8 mouse cellular contexts compared by ENCODE assay signal in genomic region chr11:98710416-98711045, GRCm38 (mm10). TPM values are rescaled to one million over a fixed set of nuclear protein-coding genes. Genes with fewer than 3 reads are reported as not detected.
DNase-seq lines count a peak whose midpoint lies in the region; ATAC-seq and TF ChIP-seq lines count a peak whose summit lies in the region.

No protein-coding gene starts in this region.

- H3K27me3 ChIP-seq in forebrain, embryonic 10.5 days (ENCODE audit: poor library complexity, severe bottlenecking) = no peaks in the 10 kb centered on the region
- no peaks in the 10 kb centered on the region for H3K27me3 ChIP-seq in heart, embryonic 16.5 days (ENCODE audit: control insufficient read depth, insufficient read depth, low read length)

- no peak for TF ChIP-seq POLR2A in lung, adult 2 months (IDR thresholded peaks at IDR 0.05; ENCODE audit: borderline replicate concordance, extremely low read depth, low read depth, low read length)

- H3K4me1 ChIP-seq in brown adipose tissue, adult 24 weeks (ENCODE audit: control insufficient read depth, insufficient read depth, insufficient read length, low read length) = peaks cover 18% of the 10 kb centered on the region
- no peaks in the 10 kb centered on the region for H3K4me1 ChIP-seq in forebrain, embryonic 10.5 days
- peaks cover 37% of the 10 kb centered on the region for H3K4me1 ChIP-seq in heart, embryonic 16.5 days (ENCODE audit: control insufficient read depth, insufficient read depth, low read length)
- peaks cover 29% of the 10 kb centered on the region for H3K4me1 ChIP-seq in lung, adult 2 months (ENCODE audit: control insufficient read depth, insufficient read depth, low read length)

- H3K9ac ChIP-seq in heart, embryonic 16.5 days (ENCODE audit: low read length) = no peak overlapping the region

- peak; percentile 28; the same call in 1 of the 2 replicates for ATAC-seq in heart, embryonic 16.5 days (replicated peaks; ENCODE audit: extremely low read depth, insufficient read depth, low FRiP score)

- H3K4me3 ChIP-seq in brown adipose tissue, adult 24 weeks (ENCODE audit: insufficient read depth, low read depth, low read length) = no peak overlapping the region; the same call in 1 of the 2 replicates
- no peak overlapping the region for H3K4me3 ChIP-seq in forebrain, embryonic 10.5 days
- no peak overlapping the region for H3K4me3 ChIP-seq in heart, embryonic 16.5 days (ENCODE audit: low read length)
- H3K4me3 ChIP-seq in lung, adult 2 months (replicated peaks; ENCODE audit: extremely low read depth, low read depth, low read length) = no peak overlapping the region

- H3K4me2 ChIP-seq in heart, embryonic 16.5 days (ENCODE audit: low read depth, low read length) = no peak overlapping the region

- DNase-seq in ES-CJ7 (ENCODE audit: low read depth, low spot score) = peak; percentile 92
- DNase-seq in forebrain, embryonic 10.5 days (ENCODE audit: extremely low spot score, low spot score) = peak; percentile 83
- DNase-seq in layer of hippocampus, adult 11-12 months (ENCODE audit: low spot score) = peak; percentile 81
- peak; percentile 87 for DNase-seq in lung, adult 2 months
- peak; percentile 83 for DNase-seq in ovary, postnatal 36 days (ENCODE audit: low spot score)
- DNase-seq in thymus, postnatal 4 days = peak; percentile 88

- H3K36me3 ChIP-seq in forebrain, embryonic 10.5 days (replicated peaks) = peaks cover 96% of the 10 kb centered on the region
- H3K36me3 ChIP-seq in heart, embryonic 16.5 days (ENCODE audit: control insufficient read depth, insufficient read depth) = peaks cover 28% of the 10 kb centered on the region

- peak; percentile 96 for TF ChIP-seq CTCF in lung, adult 2 months (IDR thresholded peaks at IDR 0.05; ENCODE audit: insufficient read depth, low read length)

- 60% methylated on average over 12 of the region's 12 CpGs for whole genome bisulfite sequencing in forebrain, embryonic 10.5 days
- WGBS in heart, embryonic 16.5 days = 40% methylated on average over 12 of the region's 12 CpGs
- WGBS in lung, adult 2 months = 29% methylated on average over 12 of the region's 12 CpGs

- H3K9me3 ChIP-seq in forebrain, embryonic 10.5 days = no peaks in the 10 kb centered on the region
- no peaks in the 10 kb centered on the region for H3K9me3 ChIP-seq in heart, embryonic 16.5 days (replicated peaks; ENCODE audit: control insufficient read depth, low read length)

- peak overlapping the region; percentile 61 for H3K27ac ChIP-seq in brown adipose tissue, adult 24 weeks (replicated peaks; ENCODE audit: low read depth, low read length)
- H3K27ac ChIP-seq in forebrain, embryonic 10.5 days = no peak overlapping the region
- H3K27ac ChIP-seq in heart, embryonic 16.5 days (ENCODE audit: low read length) = peak overlapping the region; percentile 82

RNA-seq across cellular contexts. Expression of gene Csf3, which starts 9.5 kb away (rescaled TPM):
- polyA plus RNA-seq in brown adipose tissue, adult 24 weeks (2012; ENCODE audit: insufficient read depth, insufficient read length, missing spikeins) = not detected in 2 replicates
- polyA plus RNA-seq in forebrain, embryonic 10.5 days (2016; fragmentation: Nextera tagmentation; extraction: Ambion mirVana) = not detected in 2 replicates
- not detected in 2 replicates for polyA plus RNA-seq in heart, embryonic 16.5 days (2015; fragmentation: Nextera tagmentation; extraction: Ambion mirVana)
- not detected in 2 replicates for polyA plus RNA-seq in lung, adult 2 months (2012; rRNA removed)

RNA-seq across cellular contexts. Expression of gene Med24, which starts 18.7 kb away (rescaled TPM):
- 18.4 and 24.7 TPM in 2 replicates for polyA plus RNA-seq in brown adipose tissue, adult 24 weeks (2012; ENCODE audit: insufficient read depth, insufficient read length, missing spikeins)
- 69.7 and 77.3 TPM in 2 replicates for polyA plus RNA-seq in forebrain, embryonic 10.5 days (2016; fragmentation: Nextera tagmentation; extraction: Ambion mirVana)
- 36.8 and 40.3 TPM in 2 replicates for polyA plus RNA-seq in heart, embryonic 16.5 days (2015; fragmentation: Nextera tagmentation; extraction: Ambion mirVana)
- polyA plus RNA-seq in lung, adult 2 months (2012; rRNA removed) = 45.0 and 55.1 TPM in 2 replicates

RNA-seq across cellular contexts. Expression of gene Psmd3, which starts 28.2 kb away (rescaled TPM):
- polyA plus RNA-seq in brown adipose tissue, adult 24 weeks (2012; ENCODE audit: insufficient read depth, insufficient read length, missing spikeins) = 73.1 and 84.4 TPM in 2 replicates
- 255 and 259 TPM in 2 replicates for polyA plus RNA-seq in forebrain, embryonic 10.5 days (2016; fragmentation: Nextera tagmentation; extraction: Ambion mirVana)
- polyA plus RNA-seq in heart, embryonic 16.5 days (2015; fragmentation: Nextera tagmentation; extraction: Ambion mirVana) = 166 and 169 TPM in 2 replicates
- 136 and 156 TPM in 2 replicates for polyA plus RNA-seq in lung, adult 2 months (2012; rRNA removed)

RNA-seq across cellular contexts. Expression of gene Thra, which starts 29.9 kb away (rescaled TPM):
- polyA plus RNA-seq in brown adipose tissue, adult 24 weeks (2012; ENCODE audit: insufficient read depth, insufficient read length, missing spikeins) = 64.4 and 82.3 TPM in 2 replicates
- polyA plus RNA-seq in forebrain, embryonic 10.5 days (2016; fragmentation: Nextera tagmentation; extraction: Ambion mirVana) = 9.5 and 10.9 TPM in 2 replicates
- polyA plus RNA-seq in heart, embryonic 16.5 days (2015; fragmentation: Nextera tagmentation; extraction: Ambion mirVana) = 37.5 and 40.2 TPM in 2 replicates
- polyA plus RNA-seq in lung, adult 2 months (2012; rRNA removed) = 142 and 159 TPM in 2 replicates

RNA-seq across cellular contexts. Expression of gene Gsdma, which starts 46.4 kb away (rescaled TPM):
- not detected in 2 replicates for polyA plus RNA-seq in brown adipose tissue, adult 24 weeks (2012; ENCODE audit: insufficient read depth, insufficient read length, missing spikeins)
- not detected in 2 replicates for polyA plus RNA-seq in forebrain, embryonic 10.5 days (2016; fragmentation: Nextera tagmentation; extraction: Ambion mirVana)
- not detected in 2 replicates for polyA plus RNA-seq in heart, embryonic 16.5 days (2015; fragmentation: Nextera tagmentation; extraction: Ambion mirVana)
- 11.5 TPM in 1 of 2 replicates, not detected in the other for polyA plus RNA-seq in lung, adult 2 months (2012; rRNA removed)
